Mouse (Mus musculus) inflammation-experienced regulatory T-cells, adult 6 months (primary cell): ENCODE data around the gene Evi5l. TPM values are rescaled to one million over a fixed set of nuclear protein-coding genes. Genes with fewer than 3 reads are reported as not detected.
"Not testable (repeated sequence)": the region's sequence is repeated elsewhere in the genome, so short reads cannot be mapped to it uniquely, and the experiment has no call there.

ENCODE experiments used
- ATAC-seq: one replicate; pipeline ENCODE4 v1.8.0; 2017
- polyA plus RNA-seq, 3 experiments: library from polyadenylated mRNA; unstranded; fragments of 100-300 nt; shearing (Covaris generic); gene quantifications; one replicate each; pipeline ENCODE4 v1.2.1; 2017

The Evi5l gene
- polyA plus RNA-seq, 3 experiments from 2014 or later, result 3.9 to 6.0 (median 5.7) TPM

DNA sequence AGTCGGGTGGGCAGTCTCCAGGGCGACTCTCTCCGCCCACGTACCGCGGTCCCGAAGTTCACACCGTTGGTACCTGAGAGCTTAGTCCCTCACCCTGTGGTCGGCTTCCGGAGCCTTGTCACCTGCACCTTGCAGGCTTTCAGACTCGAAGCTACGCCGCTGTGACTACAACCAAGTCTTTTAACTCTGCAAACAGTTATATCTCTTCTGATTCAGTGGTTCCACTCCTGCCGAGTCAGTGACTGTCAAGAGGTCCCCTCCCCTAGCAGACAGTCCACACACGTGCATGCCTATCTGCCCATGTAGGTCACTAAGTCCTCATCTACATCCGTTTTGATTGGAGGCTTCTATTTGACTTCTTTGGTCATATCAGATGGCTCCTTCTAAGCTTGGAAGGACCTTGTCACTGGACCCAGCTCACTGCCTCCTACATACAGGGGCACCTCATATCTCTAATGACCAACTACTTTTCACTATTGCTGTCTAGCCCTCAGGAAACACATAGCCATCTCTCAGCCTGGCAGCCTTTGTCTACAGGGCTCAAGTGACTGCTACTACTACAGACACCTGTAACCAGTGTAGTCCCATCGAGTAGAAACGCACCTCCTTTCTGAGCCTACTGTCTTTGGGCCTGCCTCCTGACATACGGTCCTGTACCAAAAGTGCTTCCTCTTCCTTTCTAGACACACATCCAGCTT lies 73.0 kb downstream of the Evi5l start:
- peak; percentile 40 for ATAC-seq

GRCm38 (mm10) chr8:4245061-4245460 lies 78.7 kb downstream of the Evi5l start:
- ATAC-seq, result no peak

DNA sequence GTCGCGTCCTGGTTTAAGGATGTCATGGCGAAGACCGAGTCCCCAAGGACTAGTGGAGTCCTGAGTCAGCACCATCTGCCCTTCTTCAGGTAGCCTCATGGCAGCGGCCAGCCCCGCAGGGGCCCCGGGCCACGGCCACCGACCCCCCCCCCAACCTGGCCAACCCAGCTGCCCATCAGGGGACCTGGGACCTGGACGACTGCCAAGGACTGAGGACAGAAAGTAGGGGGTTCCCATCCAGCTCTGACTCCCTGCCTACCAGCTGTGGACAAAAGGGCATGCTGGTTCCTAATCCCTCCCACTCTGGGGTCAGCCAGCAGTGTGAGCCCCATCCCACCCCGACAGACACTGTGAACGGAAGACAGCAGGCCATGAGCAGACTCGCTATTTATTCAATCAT lies 79.4 kb downstream of the Evi5l start:
- ATAC-seq, result no peak

- ATAC-seq, result no peak
These were observed 80.9 kb downstream of the Evi5l start for GRCm38 (mm10) chr8:4247241-4247640.

- ATAC-seq, result no peak
These were observed 81.7 kb downstream of the Evi5l start, which contains the start of gene Tgfbr3l for GRCm38 (mm10) chr8:4247951-4248540. Gene Tgfbr3l (plus strand): TSS chr8:4248214.

DNA sequence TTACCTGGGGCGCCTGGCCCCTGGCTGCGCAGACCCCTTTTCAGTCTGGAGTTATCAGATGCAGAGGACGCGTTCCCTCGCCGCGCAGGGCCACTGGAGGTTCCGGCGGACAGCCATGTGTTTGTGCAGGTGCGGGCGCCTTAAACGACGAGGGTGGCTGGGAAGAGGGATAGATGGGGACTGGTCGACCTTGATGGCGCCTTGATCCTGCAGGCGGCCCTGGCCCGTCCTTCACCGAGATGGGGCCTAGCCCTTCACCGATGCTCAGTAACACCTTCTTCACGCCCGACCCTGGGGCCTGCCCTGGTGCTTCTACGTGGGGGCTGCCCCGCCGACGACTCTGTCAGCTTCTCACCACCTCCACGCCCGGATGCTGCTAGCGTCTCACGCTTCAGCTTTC lies 82.8 kb downstream of the Evi5l start:
- no peak for ATAC-seq

DNA sequence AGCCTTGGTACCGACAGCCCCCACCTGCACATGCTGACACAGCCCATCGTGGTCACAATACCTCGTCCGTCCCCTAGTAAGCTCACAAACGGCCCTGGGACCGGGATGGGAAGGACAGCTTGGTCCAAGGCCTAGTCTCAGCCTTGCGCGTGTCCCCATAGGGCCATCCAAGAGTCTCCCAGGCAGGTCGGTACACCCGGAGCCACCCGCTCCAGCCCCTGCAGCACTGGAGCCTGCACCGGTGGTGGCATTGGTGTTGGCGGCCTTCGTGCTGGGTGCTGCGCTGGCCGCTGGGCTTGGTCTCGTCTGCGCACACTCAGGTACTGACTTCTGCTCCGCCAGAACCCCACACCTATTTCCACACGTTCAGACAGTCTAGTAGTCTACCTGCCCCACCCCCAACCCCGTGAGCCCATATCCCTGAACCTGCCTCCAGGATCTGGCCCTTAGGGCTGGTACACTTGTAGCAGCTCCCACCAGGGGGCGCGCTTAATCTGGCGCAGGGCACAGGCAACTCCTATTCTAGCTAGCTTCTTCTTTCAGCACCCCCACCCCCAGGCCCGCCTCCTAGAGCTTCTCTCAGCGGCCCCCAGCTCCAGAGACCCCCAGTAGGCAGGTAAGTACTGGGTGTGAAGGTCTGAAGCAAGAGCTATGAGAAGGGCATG lies 84.1 kb downstream of the Evi5l start:
- ATAC-seq, result peak; percentile 53

- no peak for ATAC-seq
These were observed 85.9 kb downstream of the Evi5l start for GRCm38 (mm10) chr8:4252116-4252760.

GRCm38 (mm10) chr8:4252934-4253841 lies 86.8 kb downstream of the Evi5l start, which contains the start of gene Snapc2:
Gene Snapc2 (plus strand): TSS chr8:4253080.
- peak; percentile 94 for ATAC-seq

DNA sequence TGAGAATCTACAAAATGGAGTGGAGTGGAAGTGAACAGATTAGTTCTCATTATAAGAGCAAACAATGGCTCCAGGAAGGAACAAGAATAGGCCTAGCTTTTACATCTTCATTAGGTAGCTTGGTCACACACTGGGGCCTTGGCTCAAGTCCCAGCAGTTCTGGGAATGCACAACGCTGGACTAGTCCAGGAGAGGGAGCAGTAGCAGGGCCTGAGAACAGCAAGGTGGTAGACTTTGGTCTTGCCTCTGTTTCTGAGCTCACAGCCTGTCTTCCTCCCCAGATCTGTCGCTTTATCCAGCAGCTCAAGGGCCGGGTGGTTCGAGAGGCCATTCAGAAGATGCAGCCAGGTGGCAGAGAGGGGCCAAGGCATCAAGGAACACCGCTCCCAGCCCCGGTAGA lies 87.6 kb downstream of the Evi5l start:
- no peak for ATAC-seq

GRCm38 (mm10) chr8:4255471-4255870 lies 89.1 kb downstream of the Evi5l start:
- not testable (repeated sequence) for ATAC-seq

GRCm38 (mm10) chr8:4256911-4257310 lies 90.5 kb downstream of the Evi5l start:
- ATAC-seq, result no peak

GRCm38 (mm10) chr8:4257350-4257749 lies 91.0 kb downstream of the Evi5l start:
- ATAC-seq, result no peak

- peak; percentile 43 for ATAC-seq
These were observed 91.9 kb downstream of the Evi5l start for GRCm38 (mm10) chr8:4258233-4258632.

DNA sequence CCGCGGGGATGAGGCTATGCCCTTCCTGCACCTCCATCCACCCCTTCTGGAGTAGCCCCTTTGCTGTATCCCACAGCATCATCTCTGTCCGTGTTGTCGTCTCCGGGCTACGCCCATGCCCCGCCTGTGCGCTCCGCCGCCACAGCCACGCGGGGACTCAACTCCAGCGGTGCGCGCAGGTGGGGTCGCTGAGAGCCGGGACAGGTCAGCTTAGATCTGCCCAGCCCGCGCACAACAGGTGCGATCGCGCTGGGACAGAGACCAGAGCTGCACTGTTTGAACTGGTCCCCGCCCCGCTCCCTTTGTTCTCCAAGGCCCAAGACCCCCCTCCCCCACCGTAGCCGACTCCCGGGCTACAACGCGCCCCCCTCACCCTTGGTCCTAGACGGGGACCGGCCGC lies 92.3 kb downstream of the Evi5l start:
- peak; percentile 11 for ATAC-seq

DNA sequence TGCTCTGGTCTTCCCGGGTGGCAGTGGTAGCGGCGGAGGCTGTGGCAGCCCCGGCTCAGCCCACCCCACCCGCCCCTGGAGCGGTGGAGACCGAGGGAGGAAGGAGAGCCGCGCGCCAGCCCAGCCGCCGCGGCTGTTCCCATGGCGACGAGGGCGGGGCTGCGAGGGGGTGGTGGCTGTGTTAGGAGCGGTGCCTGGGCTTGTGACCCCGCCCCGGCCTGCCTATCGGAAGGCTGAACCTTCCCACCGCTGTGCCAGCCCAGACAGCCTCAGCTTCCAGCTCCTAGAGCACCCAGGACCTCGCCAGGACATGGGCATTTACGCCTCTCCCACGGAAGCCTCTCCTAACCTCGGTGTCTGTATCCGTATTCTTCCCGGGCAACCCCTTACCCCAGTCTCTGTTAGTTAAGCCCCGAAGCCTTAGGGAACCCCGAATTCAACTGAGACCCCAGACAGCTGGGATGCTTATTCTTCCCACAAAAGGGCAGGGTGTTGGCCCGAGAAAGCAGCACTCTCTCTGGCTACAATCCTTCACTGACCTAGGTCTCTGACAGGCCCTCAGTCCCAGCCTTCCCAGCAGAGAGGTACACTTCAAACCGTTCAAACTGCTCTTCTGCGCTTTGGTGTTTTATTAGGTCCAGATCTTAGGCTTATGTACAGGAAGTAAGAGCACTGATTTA lies 92.9 kb downstream of the Evi5l start, which contains the start of gene Ctxn1:
TSS of gene Ctxn1 (minus strand) at position 150 of the 680 bp plus-strand sequence.
- peak; percentile 95 for ATAC-seq

- ATAC-seq, result no peak
These were observed 93.4 kb downstream of the Evi5l start for GRCm38 (mm10) chr8:4259805-4260170.
